Mouse (Mus musculus) heart, embryonic 13.5 days (tissue): ENCODE data around the gene Lsm3. TPM values are rescaled to one million over a fixed set of nuclear protein-coding genes. Genes with fewer than 3 reads are reported as not detected.

ENCODE experiments used
- ATAC-seq: fragments of 200-750 bp; cut with Nextera tagmentation; 2 replicates; pipeline ENCODE4 v1.8.0; 2017; ENCODE audit warnings: moderate TSS enrichment; ENCODE audit not compliant: insufficient number of reproducible peaks, low FRiP score, low TSS enrichment; ENCODE audit errors: extremely low read depth
- H3K27ac ChIP-seq: fragments of 300-500 bp; sonication (generic); replicated peaks from 2 replicates; pipeline ENCODE4 v1.5.1; 2015; ENCODE audit warnings: moderate library complexity, mild to moderate bottlenecking, inconsistent platforms
- H3K27me3 ChIP-seq: fragments of 300-500 bp; sonication (generic); replicated peaks from 2 replicates; pipeline ENCODE4 v1.6.1; 2015; ENCODE audit warnings: mild to moderate bottlenecking, inconsistent platforms
- H3K36me3 ChIP-seq: fragments of 300-500 bp; sonication (generic); 2 replicates; pipeline ENCODE4 v1.6.1; 2015; ENCODE audit warnings: mild to moderate bottlenecking, inconsistent platforms
- H3K4me1 ChIP-seq: fragments of 300-500 bp; sonication (generic); 2 replicates; pipeline ENCODE4 v1.6.1; 2015; ENCODE audit warnings: inconsistent platforms
- H3K4me2 ChIP-seq: fragments of 300-500 bp; sonication (generic); 2 replicates; pipeline ENCODE4 v1.6.1; 2015; ENCODE audit warnings: inconsistent platforms, mild to moderate bottlenecking, moderate library complexity
- H3K4me3 ChIP-seq: fragments of 300-500 bp; sonication (generic); 2 replicates; pipeline ENCODE4 v1.5.1; 2015; ENCODE audit warnings: moderate library complexity, mild to moderate bottlenecking, inconsistent platforms
- H3K9ac ChIP-seq: fragments of 300-500 bp; sonication (generic); 2 replicates; pipeline ENCODE4 v1.6.1; 2015; ENCODE audit warnings: inconsistent platforms, mild to moderate bottlenecking, moderate library complexity
- H3K9me3 ChIP-seq: fragments of 300-500 bp; sonication (generic); 2 replicates; pipeline ENCODE4 v1.6.1; 2016; ENCODE audit warnings: inconsistent platforms
- WGBS: fragments of 180-500 bp; shearing (Covaris S2); methylation state at CpG from one replicate; pipeline ENCODE4 v1.1.7; 2015; ENCODE audit warnings: mixed read lengths; 5-methylcytosine and 5-hydroxymethylcytosine counted together
- polyA plus RNA-seq: library from polyadenylated mRNA; unstranded; fragments of >200 nt; fragmentation: Nextera tagmentation; extraction: Ambion mirVana; gene quantifications from 2 replicates; pipeline ENCODE4 v1.2.1, GENCODE M21; 2015

The Lsm3 gene
- polyA plus RNA-seq, 1 experiment from 2014 or later: 180 TPM

- H3K4me3 ChIP-seq: no peak overlapping the region
- H3K4me1 ChIP-seq: 0 out of 2 replicates have a peak, but pooled peaks cover 2% of the 10 kb centered on the region
- WGBS: 66% methylated on average over 4 of the region's 4 CpGs
- H3K36me3 ChIP-seq: no peaks in the 10 kb centered on the region
- H3K9me3 ChIP-seq: peaks cover 6% of the 10 kb centered on the region
- peaks cover 98% of the 10 kb centered on the region for H3K27me3 ChIP-seq
- no peak overlapping the region for H3K9ac ChIP-seq
- no peak overlapping the region for H3K27ac ChIP-seq
- no peak overlapping the region for H3K4me2 ChIP-seq
- ATAC-seq: no peak
Observed at GRCm38 (mm10) chr6:91559371-91559770, 43.6 kb downstream of the Lsm3 start.

GRCm38 (mm10) chr6:91560186-91560585, 44.5 kb downstream of the Lsm3 start:
- no peak overlapping the region for H3K9ac ChIP-seq
- whole genome bisulfite sequencing: 86% methylated on average over 3 of the region's 3 CpGs
- no peaks in the 10 kb centered on the region for H3K4me1 ChIP-seq
- H3K27me3 ChIP-seq: peaks cover 97% of the 10 kb centered on the region
- H3K4me2 ChIP-seq: no peak overlapping the region
- H3K36me3 ChIP-seq: no peaks in the 10 kb centered on the region
- ATAC-seq: no peak
- no peak overlapping the region for H3K4me3 ChIP-seq
- H3K9me3 ChIP-seq: peaks cover 6% of the 10 kb centered on the region
- no peak overlapping the region for H3K27ac ChIP-seq

GRCm38 (mm10) chr6:91563031-91563430, 47.3 kb downstream of the Lsm3 start:
- H3K36me3 ChIP-seq: no peaks in the 10 kb centered on the region
- H3K27me3 ChIP-seq: peaks cover 90% of the 10 kb centered on the region
- H3K9ac ChIP-seq: no peak overlapping the region
- no peaks in the 10 kb centered on the region for H3K9me3 ChIP-seq
- H3K4me1 ChIP-seq: no peaks in the 10 kb centered on the region
- H3K27ac ChIP-seq: no peak overlapping the region
- ATAC-seq: no peak
- 50% methylated on average over 3 of the region's 3 CpGs for WGBS
- H3K4me2 ChIP-seq: no peak overlapping the region
- H3K4me3 ChIP-seq: no peak overlapping the region

- Histone ChIP-seq H3K36me3 (no peaks in the 10 kb centered on the region), H3K9ac (no peak overlapping the region), H3K4me1 (no peaks in the 10 kb centered on the region), H3K27ac (no peak overlapping the region), H3K9me3 (no peaks in the 10 kb centered on the region), H3K27me3 (peaks cover 85% of the 10 kb centered on the region), H3K4me3 (no peak overlapping the region), H3K4me2 (no peak overlapping the region)
- no peak for ATAC-seq
- WGBS: 72% methylated on average over 9 of the region's 9 CpGs
Observed at GRCm38 (mm10) chr6:91566407-91566806, 50.7 kb downstream of the Lsm3 start.

Other genes with a start within 250 kb of the Lsm3 start
- gene Wnt7a, start 104.6 kb upstream of the Lsm3 start, polyA plus RNA-seq: 0.06 and 0.13 TPM in 2 replicates
- gene Chchd4, start 42.4 kb upstream of the Lsm3 start, polyA plus RNA-seq: 28.0 and 33.0 TPM in 2 replicates
- 26.7 and 28.1 TPM in 2 replicates for gene Tmem43, start 42.2 kb upstream of the Lsm3 start, polyA plus RNA-seq
- gene Xpc, start within 50 bp of the Lsm3 start, polyA plus RNA-seq: 10.5 and 11.0 TPM in 2 replicates
- 59.4 and 60.0 TPM in 2 replicates for gene Slc6a6, start 168.1 kb downstream of the Lsm3 start, polyA plus RNA-seq